Mouse (Mus musculus) ovary, adult 18-20 months (tissue): Measurements from ENCODE around the gene Gm20696.

Source experiments
- DNase-seq: peaks from one replicate; pipeline ENCODE4 v3.0.0; 2022; ENCODE audit warnings: low spot score, mixed read lengths

The Gm20696 gene

DNA sequence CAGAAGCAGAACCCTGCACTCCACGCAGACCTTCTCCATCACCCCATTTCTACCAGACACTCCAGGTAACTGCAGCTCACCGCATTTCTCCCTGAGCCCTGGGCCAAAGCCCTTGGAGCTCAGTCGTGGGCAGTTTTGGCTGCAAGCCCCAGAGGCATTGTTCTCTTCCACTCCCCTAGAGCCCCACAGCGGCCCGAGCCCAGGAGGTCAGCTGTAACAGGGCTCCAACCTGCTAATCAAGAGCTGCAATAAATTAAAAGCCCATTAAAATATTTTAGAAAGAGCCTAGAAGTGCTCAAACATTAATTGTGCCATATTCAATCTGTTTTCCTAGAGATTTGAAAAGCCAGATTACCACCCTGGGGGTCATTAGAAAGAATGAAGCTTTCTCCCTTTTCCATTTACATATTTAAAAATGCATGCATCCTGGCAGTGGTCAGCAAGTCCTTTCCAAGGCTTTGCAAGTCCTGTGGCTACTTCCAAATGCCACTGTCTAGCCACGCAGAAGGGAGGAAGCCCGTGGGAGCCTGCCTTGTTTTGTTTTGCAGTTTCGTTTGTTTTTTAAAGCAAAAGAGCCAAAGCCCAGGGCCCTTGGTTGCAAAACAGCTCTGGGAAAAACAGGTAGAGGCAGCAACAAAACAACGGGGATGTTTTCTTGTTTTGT, 227.3 kb downstream of the Gm20696 start:
- DNase-seq, result peak; percentile 31

DNA sequence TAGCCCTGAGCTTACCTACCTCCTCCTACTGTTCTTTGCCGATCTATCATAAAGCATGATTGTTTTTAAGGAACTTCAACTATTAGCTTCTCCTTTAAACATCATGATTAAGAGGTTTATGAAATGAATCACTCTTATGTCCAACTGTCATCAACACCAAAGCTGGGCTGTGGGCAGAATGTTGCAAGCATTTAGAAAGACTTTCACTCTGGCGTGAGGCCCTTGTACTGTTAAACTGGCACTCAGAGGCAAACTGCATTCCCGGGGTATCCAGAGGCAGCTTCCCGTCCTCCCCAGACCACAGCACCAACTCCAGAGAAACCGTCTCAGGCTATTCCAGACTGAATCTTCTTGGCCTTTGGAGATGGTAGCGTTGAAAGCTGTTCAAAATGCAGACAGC, 230.2 kb downstream of the Gm20696 start:
- DNase-seq, result no peak

DNA sequence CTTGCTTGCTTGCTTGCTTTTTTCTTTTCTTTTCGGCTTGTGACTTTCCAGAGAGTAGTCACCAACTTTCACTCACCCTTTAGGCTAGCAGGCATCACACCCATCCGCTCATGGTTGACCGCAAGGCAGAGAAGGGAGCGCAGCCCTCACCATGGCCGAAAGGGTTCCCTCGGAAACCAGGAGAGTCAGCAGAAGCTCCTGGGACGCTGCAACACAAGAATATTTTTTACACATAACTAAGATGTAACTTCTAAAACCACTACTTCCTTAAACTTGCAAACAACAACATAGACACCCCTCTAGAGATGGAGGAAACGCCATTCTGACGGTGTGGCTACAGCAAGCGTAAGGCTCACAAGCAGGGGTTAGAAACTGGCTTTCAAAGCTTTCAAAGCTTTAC, 231.5 kb downstream of the Gm20696 start:
- DNase-seq, result no peak

DNA sequence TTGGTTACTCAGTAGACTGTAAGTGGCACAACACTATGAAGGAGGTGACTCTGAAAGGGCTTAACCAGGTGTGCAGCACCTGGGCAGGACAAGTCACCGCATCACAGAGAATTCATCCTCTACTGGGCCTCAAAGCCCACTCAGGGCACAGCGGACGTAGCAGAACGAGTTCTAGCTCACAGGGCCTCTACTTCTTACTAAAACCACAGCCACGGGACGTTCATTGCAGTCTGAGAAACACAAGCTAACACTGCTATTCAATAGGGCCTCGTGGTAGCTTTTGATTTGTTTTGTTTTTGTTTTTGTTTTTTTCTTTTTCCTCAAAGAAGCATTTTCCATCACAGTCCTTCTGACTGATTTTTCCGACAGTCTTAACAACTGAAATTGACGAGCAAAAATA, 233.6 kb downstream of the Gm20696 start:
- DNase-seq, result no peak

DNA sequence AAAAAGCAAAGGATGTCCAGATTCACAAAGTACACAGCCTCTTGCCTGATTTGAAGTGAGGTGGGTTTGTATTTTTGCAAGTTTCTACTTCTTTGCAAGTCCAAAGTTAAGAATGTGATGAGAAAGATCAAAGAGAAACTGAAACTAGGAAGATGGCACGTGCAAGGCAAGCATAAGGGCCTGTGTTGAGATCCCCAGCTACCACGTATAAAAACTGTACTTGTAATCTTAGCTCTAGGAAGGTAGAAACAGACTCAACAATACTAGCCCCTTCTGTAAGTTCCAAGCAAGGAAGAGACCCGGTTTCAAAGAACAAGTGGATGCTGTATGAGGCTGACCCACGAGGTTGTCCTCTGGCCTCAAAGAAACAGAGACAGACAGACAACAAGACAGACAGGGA, 234.7 kb downstream of the Gm20696 start:
- no peak for DNase-seq

DNA sequence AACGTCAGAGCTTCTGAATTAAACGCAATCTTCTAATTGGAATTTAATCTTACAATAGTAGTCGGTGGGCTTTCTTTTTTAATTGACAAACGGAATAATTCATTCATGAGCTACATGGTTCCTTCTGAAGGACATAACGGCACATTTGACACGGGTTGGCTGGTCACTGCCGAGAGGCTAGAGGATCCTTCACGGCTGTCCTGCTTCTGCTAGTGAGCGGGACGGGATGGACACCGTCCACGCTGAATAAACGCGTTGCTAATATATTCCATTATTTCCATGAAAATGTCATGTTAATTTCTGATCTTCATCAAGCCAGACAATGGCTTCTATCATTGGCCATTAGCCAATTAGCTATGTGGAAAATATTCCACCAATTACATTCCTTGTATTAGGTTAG, 236.0 kb downstream of the Gm20696 start:
- no peak for DNase-seq

DNA sequence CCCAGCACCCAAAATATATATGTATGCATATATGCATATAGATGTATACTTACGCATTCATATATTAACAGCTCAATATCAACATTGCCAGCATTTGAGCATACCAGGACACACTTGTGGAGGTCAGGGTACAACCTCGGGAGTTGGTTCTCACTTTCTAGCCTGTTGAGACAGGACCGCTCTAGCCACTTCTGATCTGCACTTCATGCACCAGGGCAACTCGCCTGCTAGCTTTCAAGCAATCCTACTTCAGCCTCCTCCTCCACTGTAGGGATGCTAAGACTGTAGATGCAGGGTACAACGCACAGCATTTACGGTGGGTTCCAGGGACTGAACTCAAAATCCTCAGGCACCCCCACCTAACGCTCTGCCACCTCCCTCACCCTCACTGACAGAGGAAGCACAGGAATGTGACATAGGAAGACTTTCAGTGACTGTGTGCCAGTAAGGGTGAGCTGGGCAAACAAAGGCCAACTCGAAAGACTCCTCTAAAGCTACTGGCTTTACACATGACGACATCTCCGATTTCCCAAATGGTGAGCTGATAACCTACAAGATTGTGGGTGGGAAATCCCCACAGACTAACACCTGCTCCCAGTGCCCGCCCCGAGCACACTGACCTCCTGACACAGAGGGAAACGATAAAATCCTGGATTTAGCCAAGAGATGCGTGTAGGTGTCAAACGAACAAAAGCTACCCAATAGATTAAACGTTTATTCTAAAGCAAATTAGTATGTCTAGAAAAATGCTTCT, 237.0 kb downstream of the Gm20696 start:
- DNase-seq, result no peak

DNA sequence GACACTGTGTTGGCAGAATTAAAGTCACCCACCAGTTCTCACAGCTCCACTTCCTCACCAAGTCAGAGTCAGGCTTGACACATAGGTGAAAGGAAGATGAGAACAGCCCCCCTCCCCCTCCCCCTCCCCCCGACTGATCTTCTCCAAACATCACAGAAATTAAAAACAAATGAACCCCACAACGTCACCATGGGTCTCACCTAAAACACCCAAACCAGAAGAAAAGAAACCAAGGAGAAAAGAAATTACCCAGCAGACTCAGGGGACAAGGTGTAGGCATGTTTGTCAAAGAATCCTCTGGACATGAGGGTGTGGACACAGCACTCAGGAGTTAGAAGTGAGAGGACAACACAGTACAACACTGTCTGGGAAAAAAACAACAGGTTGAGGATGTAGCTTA, 237.6 kb downstream of the Gm20696 start:
- DNase-seq, result no peak

DNA sequence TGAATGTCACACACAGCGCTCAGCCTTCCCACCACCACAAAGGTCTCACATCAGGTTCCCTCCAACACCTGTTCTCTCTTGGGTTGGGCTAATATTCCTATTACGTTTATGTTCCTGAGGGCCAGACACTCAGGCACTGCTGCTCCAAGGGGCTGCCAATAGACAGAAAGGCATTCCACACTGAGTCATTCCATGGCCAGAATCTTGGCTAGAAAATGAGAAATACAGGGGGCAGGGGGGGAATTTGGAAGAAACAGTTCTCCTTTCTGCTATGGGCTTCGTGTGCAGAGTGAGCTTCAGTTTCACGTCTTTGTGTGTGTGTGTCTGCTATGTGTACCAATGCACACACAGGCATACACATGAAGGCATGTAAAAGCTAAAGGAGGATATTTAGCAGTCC, 239.3 kb downstream of the Gm20696 start:
- no peak for DNase-seq

DNA sequence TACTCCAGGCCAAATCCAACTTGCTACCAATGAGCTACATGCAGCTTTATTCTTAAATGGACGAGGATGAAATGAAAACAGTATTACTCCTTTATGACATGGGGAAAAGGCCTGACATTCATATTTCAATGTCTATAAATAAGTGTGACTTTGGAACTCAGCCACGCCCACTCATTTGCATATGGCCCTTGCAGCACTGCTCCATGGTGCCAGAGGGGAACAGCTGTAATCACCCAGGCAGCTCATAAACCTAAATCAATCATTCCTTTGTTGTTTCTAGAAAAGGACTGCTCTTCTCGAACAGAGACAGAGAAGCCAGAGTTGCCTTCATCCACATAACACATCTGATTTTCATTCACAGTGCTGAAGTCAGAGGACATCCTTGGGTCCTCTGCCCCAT, 241.6 kb downstream of the Gm20696 start:
- DNase-seq, result no peak

DNA sequence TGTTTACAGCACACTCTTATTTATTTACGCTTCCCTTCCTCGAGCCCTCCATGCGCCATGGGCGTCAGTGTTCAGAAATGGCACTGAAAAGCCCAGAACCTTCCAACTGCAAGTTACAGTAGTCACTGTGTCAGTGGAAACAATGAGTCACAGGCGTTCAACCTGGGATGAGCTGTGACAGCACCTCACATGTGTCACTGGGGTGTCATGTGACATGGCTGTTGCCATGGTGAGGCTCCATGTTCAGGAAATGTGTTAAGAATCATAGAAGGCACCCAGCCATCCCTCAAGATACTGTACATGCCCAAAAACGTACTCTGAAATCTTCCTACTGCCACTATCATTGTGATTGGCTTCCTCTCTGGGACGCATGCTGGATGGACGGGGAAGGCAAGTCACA, 245.9 kb downstream of the Gm20696 start:
- DNase-seq, result no peak

DNA sequence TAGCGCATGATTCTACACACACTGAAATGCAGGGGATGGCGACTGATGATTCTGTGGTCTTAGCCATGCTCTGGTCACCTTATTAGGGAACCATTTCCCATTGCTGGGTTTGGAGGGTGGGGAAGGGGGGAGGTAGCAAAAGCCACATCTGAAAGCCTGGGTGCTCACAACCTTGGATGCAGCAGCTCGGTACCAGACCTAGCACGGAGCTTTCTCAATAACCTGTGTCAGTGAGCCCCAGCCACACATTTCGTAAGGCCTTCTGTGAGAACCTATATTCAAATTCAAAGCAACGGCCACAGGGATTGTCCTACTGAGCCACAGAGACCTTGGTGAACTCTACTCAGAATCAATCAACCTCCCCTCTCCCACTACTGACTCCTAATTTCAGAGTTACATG, 254.0 kb downstream of the Gm20696 start:
- no peak for DNase-seq

DNA sequence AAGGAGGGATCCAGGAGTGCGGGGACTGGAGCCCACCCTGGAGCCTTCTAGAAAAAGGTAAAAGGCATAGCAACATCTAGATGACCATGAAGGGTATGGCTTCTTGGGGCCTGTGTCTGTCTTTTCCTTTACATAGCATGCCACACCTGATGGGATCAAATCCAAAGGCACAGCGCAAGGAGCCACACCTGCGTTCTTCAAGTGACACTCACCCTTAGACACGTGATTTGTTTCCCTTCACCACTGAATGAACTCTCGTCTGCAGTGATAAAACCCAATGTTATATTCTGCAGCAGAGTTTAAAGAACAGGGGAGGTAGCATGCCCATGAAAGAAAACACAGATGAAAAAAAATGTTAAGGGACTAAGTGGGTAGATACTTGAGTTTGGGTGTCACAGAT, 257.0 kb downstream of the Gm20696 start:
- DNase-seq, result no peak

DNA sequence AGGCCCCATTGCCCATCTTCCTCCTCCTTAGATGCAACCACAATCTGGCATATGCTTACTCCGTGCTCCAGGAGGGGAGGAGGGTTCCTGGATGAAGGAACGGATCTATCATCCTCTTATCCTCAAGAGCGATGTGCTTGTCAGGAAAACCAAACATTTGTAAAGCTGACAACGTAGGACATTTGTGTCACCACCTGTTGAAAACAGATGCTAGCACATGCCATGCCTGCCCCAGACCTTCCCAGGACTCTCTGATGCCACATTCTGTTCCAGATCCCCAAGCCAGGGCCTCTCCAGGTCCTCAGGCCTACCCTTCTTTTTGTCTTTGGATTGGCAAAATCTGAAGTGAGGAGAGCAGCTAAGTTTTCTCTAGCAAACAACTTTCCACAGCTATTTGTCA, 257.7 kb downstream of the Gm20696 start:
- DNase-seq, result no peak

DNA sequence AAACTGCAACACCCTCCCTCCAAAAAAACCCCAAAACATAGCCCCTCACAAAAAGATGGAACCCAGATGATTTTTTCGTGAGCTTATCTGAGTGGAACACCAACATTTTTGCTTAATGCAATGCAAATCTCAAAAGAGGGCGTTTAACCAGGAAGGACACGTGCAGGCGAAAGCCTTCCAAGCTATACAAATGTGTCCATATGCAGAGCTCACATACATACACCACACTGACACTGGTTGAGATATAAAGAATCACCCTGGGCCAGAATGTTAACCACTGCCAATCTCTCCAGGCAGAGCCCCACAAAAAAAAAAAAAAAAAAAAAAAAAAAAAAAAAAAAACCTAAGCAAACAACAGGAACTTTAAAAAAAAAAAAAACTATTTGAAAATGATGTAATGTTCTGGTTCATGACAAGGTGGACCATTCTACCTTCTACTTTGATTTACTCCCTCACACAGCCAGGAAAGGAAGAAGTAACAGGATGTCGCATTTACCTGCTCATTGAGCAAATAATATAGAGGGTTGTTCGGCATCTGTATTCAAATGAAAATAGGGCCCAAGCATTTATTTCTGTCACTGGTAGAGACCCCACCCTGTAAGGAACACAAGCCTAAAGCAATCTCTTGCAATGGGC, 262.7 kb downstream of the Gm20696 start:
- DNase-seq, result no peak

DNA sequence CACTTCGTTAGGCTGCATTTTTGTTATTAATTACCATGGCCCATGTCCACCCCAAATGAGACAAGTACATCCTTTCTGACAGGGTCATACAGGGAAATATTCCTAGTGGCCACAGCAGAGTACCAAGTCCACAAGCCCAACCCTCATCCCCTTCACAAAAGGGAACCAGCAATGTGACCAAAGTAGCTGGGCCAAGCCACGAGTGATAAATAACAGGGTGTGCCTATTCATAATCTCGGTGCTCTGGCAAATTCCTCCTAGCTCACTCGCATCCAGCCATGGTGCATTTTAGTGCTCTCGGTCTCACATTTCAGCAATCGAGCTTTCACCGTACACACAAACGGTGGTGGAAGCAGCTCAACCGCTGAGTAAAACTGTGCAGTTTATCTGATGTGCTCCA, 263.7 kb downstream of the Gm20696 start:
- no peak for DNase-seq

DNA sequence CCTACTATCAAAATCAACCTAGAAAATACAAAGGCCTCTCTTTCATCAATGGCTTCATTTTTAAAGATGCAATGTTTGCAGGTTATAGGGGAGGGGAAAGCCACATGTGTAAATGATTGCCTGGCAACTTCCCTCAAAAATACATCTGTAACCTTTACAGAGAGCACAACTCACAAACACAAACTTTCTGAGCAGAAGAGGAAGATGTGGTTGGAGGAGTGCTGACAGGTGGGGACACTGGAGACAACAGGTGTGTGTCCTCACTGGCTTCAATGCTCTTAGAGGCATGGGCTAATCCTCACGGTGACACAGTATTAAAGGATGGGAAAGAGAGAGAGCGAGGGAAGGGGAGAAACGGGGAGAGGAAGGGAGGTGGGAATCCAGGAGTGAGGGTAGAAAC, 264.2 kb downstream of the Gm20696 start:
- DNase-seq, result no peak

DNA sequence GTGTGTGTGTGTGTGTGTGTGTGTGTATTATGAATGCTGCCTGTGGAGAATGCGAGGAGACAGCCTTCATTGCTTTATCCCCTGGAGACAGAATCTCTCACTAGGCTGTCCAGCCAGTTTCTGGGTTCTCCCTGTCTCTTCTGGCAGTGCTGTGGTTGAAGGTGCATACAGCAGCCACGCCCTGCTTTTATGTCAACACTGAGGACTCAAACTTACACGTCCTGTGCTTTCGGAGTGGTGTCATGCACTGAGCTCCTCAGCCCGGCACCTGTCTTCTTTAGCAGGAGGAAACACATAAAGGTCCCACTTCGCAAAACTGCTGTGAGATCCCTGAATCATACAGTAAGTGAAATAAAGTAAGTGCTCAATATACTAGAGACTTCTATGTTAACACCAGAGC, 264.8 kb downstream of the Gm20696 start:
- DNase-seq, result no peak

DNA sequence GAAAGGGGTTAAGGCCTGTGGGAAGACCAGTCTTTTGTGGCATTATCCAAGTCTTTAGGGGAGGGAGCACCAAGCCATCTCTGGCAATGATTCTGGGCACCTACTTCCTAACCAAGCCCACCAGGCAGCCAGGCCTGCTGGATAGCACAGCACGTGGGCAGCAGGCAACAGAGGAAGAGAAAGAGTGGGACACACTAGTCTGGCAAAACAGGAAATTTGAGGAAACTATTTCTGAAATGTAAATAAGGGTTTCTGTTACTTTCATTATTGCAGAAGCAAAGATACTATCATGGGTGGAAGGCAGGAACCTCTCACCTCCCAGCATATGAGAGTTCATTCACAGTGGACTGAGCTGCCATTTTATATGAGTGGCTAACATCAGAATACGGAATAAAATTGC, 265.4 kb downstream of the Gm20696 start:
- no peak for DNase-seq

DNA sequence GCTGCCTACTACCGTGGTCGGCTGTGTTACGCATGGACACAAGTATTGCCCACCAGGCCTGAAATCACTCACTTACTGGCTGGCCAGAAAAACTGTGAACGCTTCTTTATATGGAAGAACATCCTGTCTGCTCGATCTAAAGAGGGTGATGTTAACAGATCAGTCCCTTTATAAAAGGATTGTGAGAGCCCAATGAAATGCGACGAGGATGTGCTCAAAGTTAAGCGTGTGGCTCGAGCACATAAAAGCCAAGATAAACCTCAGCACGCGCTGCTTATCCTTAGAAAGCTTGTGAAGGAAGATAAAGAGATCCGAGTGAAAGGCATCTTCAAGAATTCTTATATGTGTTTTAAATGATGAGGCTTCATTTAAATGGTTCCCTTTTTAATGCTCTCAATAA, 270.9 kb downstream of the Gm20696 start:
- DNase-seq, result no peak

DNA sequence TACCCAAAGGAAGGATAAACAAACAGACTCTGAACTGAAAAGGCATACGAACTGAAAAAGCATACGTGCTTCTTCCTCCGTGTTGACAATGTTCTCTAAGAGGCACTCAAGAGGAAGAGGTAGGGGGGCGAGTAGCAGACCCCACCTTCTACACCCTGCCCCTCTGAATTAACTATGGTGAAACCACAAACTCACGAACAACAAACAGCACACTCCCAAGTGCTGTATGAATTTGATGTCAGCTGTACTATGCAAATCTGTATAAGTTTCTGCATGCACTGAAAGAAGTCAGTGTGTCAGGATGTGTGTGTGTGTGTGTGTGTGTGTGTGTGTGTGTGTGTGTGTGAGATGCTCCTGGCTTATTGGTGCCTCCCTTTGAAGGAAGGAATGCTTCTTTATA, 271.8 kb downstream of the Gm20696 start:
- DNase-seq, result no peak

DNA sequence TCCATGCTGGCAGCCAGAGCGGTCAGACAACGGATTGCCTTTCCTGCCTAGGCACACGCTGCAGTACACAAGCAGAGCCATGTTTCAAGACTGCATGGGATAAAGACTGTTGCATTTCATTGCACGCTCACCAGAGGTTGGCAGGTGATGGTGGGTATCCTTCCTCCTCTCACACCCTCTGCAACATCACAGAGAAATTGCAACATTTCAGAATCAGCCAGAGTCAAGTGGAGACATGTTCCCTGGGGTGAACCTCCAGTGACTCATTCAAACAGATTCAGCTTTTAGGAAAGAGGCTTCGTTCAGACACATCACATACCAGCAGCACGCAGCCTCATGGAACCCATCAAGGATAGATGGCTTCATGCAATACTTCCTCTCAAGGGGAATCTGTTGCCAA, 274.1 kb downstream of the Gm20696 start:
- no peak for DNase-seq
